Mouse (Mus musculus) fibroblast of lung, adult 2 months (primary cell): ENCODE measurements around the gene Polr1c.
A peak's percentile ranks its signal among the peaks of the same experiment; 100 is the strongest.

Experiments
- DNase-seq: peaks from one replicate; pipeline ENCODE4 v3.0.0-alpha.2; 2011; ENCODE audit warnings: low read depth

Gene Polr1c

DNA sequence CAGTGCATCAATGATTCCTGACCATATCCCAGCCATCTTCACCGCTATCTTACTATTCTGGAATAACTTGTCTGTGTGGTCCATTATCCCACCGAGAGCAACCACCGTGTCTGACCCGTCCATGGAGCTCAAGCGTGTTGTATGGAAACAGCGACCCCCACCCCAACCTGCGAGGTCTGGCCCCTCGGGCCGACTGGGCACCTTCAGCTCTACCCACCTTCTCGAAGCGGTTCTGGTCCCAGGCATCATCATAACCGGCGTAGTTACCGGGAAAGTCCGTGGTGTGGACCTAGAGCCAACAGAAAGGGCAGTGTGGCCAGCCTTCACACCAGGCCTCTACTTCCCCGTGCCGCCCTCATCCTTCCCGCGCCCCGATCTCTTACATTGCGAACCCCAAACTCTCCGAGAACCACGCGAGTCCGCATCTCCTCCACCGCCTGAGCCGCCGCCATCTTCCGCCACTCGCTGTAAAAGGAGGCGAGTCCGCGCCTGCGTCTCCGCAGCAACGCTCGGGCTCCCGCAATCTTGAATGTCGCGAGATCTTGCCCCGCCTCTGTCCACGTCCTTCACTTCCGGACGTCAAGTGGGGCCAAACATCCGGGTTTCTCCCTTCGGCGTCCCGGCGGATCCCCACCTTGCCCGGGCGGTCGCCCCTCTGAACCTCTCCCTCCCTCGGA, at the start of gene Polr1c, which contains the start of gene Yipf3:
Polr1c (minus strand) TSS at position 543 of the 677 bp plus-strand sequence.
Yipf3 (plus strand) TSS at position 569 of the 677 bp plus-strand sequence.
- DNase-seq, result peak; percentile 87

DNA sequence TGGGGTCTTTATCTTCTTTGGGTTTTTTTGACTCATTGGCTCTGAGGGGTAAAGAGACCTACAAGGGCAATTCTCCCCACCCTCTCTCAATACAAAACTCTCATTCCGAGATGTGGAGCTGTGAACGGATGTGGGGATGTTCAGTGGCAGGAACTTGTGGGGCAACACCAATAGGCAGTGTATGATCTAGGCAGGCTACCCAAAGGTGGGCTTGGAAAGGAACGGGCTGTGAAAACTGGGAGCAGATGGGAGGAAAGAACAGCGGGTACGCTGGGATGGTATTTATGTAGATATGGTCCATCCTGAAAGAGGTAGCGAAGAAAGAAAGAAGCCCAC, 49.1 kb upstream of the Polr1c start:
- no peak for DNase-seq

DNA sequence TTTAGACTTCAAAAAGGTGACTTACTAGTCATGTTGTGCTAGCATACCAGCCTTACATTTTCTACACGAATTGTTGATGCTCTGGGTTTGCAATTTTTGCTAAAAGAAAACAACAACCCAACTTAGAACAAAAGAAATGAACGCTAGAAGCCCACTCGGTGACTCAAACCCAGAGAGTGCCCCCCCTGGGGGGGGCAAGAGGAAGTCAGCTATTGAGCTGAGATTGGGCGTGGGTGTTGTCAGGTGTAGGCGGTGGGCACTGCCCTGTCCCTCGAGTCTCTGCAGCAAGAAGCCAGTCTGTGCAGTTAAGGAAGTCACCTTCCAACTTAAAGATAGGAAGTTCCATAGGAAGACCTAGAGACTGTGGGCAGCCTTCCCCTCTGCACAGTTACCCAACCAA, 48.7 kb upstream of the Polr1c start:
- DNase-seq, result no peak

DNA sequence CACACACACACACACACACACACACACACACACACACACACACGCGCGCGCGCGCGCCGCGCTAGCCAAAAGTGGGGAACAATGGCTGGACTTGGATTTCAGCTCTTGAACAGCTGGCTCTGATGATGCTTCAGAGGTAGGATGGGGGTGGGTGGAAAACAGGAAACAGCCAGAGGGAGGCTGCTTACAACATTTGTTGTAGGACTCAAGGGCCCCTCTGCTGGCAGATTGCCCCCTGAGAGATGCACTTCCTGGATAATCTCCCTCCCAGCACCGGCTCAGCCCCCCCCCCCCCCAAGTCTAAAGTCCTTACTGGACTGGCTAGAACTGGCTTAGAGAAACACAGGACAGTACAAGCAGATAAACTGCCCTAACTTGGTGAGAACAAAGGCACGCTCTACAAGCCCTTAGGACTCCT, 39.8 kb upstream of the Polr1c start:
- no peak for DNase-seq

DNA sequence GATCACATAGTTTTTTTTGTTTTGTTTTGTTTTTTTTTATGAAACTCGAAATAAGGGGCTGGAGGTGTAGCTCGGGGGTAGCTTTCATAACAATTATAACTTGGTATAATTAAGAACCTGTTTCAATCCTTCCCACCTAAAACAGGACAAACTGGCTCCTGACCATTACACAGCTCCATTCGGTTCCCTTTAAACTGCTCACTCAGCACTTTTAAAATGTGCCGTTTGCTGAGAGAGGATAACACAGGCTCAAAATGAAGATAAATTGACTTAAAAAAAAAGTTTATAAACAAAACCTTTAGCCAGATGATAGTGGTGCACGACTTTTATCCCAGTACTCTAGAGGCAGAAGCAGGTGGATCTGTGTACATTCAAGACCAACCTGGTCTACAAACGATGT, 37.6 kb upstream of the Polr1c start:
- DNase-seq, result no peak

DNA sequence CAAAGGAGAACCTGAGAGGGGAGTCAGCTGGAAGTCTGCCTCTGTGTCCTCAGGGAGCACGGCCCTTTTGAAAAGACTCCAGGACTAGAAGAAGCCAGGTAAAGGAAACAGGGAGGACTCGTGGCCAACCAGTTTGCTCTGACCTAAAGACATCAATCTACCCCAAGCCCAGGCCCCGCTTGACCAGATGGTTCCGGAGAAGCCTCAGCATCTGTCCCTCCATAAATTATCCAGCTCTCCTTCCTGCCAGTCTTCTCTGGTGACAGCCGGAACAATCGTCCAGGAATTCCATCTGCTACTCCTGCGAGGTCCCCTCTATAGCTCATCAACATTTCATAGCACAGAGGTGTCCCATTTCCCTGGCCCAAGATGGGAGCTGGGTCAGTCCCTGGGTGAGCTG, 36.8 kb upstream of the Polr1c start:
- DNase-seq, result no peak

DNA sequence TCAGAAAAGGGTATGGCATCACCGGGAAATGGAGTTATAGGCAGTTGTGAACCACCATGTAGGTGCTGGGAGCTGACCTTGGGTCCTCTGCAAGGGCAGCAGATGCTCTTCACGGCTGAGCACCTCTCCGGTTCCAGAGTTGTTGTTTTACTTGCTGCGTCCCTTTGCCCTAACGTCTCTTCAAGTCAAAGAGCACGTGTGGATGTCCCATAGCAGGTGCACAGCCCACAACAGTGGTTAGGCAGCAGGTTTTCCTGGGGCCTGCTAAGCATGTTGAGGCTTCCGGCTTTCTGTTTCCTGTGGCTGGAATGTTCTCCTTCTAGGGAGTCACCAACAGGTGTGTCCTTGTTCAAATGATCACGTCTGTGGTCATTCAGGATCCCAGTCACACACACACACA, 36.1 kb upstream of the Polr1c start:
- DNase-seq, result no peak

DNA sequence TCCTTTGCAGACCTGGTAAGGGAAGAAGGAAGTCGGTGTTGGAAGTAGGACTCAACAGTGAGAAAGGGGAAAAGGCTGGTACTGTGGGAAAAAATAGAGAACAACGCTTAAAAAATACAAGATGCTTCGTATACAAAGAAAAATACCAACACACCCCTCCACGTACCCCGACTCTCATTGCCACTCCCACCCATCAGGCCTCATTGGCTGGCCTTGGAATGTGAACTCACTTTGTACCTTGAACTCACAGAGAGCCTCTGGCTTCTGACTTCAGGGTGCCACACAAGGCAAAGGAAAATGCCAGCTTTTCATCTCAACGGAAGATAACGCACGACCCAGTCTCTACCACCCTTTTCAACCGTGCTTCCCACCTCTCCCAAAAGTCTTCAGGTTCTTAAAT, 35.3 kb upstream of the Polr1c start:
- no peak for DNase-seq

DNA sequence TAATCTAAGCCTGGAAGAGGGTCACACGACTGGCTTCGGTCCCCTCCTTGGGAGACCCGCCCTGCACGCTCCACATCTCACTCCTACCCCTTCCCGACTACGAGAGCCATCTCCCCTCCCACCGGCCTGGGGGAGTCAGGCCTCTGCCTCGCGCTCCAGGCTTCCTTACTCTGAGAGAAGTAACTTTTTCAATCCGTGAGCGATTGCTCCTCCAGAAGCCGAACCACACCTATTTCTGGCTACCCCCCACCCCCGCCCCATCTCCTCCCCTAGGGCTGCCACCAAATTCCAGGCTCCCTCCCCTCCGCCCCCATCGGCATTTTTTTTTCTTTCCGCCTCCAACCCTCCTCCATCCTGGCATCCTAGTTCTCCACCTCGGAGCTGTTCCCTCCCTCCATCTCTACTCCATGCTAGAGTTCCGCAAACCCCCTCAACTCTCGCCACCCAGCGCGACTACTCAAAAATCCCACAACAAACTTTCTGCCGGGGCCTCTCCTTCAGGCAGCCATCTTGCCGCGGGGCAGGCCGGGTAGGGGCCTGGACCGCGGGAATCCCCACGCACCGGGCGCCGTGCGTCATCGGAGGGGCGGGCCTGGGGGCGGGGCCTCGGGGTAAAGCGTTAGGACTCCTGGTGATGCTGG, 34.7 kb upstream of the Polr1c start, which contains the start of gene Tjap1:
Tjap1 (minus strand) TSS at position 544 of the 641 bp plus-strand sequence.
- peak; percentile 57 for DNase-seq

DNA sequence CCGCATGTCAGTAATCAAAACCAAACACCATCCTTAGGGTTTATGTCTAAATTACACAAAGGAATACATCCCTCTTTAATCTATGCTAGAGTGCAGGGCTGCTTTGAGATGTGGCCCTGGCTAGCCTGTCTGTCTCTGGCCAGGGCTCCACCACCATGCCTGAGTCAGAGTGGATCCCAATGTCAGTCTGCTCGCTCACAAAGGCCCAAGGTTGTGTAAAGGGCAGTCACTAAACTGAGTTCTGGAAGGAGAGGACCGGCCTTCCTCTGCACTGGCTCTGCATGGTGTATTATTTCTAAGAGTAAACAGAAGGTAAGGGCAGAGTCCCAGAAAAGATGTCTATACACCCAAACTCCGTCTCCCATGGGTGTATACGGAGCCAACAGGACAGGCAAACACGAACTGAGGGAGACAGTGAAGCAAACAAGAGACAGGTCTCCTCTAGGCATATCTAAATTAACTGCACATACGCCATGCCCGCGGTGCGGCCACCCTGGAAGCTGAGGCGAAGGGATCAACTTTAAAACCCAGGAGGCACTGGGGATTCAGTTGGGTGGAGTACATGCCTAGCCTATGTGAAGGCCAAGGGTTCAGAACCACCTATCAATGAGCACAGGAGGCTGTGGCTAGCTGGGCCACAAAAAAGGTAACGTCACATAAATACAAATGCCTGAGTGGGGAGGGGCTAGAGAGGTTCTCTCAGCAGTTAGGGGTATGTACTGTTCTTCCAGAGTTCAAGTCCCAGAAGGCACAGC, 30.3 kb upstream of the Polr1c start:
- no peak for DNase-seq

DNA sequence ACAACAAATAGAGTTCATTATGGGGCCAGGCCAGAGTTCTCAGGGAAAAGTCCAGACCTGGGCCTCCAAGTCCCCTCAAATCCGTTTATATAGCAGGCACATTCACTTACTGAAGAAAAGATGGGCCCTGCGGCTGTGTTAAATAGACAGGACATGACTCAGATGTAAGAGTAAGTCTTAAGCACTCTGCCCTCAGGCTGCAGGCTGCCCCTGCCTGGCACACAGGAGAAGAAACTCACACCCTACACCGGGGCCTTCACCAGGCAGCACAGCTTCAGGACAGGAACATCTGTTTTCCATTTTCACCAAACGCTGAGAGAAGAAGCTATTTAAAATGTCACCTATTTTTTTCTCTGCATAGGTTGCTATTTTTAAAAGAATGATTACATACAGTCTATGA, 29.7 kb upstream of the Polr1c start:
- DNase-seq, result no peak

DNA sequence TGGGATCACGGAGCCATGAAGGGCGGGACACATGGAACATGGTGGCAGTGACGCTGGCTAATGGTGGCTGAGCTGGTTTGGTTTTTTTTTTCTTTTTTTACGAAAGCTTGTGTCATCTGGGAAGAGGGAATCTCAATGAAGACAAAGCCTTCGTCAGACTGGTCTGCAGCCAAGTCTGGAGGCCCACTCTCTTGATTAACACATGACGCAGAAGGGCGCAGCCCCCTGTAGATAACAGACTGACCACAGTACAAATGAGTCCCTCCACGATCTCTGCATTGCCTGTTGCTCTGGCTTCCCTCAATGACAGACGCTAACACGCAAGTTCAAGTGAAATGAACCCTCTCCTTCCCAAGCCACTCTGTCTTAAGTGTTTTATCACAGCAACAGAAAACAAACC, 27.7 kb upstream of the Polr1c start:
- DNase-seq, result no peak

DNA sequence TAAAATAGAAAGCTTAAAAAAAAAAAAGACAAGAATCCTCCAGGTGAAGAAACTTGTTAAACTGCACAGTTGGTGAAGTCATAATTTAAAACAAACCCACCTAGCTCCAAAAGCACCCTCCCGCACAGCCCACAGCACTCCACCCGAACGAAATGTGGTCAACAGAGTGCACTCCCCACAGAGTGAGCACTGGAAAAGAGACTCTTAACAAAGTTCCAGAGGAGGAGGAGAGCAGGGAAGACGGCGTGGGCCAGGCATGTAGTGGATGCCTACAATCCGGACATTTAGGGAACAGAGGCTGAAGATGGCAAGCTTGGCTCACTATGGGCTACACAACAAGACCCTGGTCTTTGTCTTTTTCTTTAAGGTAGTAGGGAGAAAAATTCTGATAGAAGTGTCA, 27.2 kb upstream of the Polr1c start:
- no peak for DNase-seq

DNA sequence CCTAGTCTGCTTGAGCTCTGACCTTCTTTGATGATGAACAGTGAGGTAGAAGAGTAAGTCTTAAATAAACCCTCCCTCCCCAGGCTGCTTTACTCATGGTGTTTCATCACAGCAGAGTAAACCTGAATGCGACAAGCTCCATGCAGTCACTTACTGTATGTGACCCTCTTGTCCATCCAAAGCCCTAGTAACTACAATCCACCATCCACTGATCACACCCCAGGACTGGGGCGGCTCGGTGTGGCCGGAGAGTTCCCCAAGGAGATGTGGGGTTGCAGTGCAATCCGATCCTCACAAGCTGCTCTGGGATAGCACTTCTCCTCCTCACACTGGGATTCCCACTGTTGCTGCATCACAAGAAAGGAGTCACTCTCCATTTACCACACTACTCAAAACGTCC, 26.6 kb upstream of the Polr1c start:
- no peak for DNase-seq

DNA sequence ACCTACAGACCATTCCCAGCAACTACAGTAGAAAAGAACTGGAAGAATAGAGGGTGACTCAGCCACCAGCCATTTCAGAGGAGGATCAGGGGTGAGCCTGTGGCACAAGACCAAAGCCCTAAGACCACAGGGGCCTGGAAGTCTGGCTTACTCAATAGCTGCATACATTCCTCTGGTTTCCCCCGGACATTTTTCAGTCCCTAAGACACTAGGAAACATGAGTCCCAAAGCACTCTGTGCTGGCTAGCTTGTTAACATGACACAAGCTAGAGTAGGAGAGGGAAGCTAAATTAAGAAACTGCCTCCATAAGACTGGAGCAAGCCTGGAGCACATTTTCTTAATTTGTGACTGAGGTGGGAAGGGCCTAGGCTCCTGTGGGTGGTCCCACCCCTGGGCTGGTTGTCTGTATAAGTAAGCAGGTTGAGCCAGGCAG, 26.0 kb upstream of the Polr1c start:
- DNase-seq, result peak; percentile 86

DNA sequence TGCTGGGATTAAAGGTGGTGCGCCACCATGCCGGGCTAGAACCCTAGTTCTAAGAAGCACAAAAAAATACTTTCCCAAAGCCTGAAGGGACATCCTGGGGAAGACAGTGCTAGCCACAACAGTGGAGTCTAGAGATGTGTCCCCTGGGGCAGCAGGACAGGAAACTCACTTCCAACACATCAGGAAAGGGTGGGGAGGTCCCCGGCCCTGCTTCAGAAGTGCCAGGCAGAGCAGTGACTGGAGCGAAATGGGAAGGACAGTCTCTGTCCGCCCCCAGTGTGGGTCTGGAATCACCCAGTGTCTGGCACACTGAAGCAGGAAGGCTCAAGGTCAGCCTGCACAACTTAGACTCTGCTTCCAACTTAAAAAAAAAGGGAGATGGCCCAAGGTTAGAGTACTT, 24.8 kb upstream of the Polr1c start:
- no peak for DNase-seq

DNA sequence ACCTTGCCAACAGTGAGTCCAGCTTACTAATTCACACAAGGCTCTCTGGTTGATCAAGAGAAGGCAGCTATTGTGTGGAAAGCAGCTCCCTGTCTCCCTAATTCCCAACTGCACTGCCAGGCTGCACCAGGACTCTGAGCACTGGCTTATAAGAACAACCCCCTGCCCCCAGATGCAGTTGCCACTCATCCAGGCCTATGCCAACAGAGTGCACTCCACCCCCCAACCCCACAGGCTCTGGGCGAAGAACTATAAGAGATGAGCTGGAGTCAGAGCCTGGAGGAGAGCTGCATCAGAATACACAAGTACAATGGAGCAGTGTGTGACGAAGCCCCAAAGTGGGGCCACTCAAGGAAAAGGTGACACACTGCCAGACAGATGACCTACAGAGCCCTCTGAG, 24.2 kb upstream of the Polr1c start:
- no peak for DNase-seq

DNA sequence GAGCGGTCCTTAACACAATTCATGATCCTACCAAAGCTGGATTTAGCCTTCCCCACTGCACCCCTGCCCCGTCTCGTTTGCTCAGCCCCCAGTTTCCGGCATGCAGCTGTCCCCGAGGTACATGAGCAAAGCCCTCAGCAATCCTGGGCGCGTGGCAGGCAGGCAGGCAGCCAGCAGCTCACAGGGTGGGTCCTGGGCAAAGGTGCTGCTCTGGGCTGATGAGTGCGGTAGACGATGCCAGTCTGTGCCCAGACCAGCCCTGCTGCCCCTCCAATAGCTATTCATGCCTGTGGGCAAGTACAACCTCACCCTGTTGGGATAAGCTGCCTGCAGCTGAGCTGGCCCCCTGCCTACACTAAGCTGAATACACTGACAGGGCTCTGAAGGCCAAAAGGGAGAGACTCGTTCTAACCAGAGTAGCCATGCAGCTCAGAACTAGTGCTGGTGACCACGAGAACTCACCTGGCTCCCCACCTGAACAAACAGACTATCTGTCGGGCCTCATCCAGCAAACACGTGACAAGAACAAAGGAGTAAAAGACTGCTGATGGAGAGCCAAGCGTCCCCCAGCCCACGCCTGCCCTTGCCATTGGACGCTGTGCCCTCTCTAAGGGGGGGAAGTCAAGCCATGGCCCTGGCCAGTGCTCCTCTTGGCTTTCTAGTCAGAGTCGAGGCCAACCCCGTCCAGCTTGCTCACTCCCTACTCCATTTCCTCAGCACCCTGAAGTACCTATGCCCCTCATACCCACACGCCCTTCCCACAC, 22.1 kb upstream of the Polr1c start:
- DNase-seq, result peak; percentile 65

DNA sequence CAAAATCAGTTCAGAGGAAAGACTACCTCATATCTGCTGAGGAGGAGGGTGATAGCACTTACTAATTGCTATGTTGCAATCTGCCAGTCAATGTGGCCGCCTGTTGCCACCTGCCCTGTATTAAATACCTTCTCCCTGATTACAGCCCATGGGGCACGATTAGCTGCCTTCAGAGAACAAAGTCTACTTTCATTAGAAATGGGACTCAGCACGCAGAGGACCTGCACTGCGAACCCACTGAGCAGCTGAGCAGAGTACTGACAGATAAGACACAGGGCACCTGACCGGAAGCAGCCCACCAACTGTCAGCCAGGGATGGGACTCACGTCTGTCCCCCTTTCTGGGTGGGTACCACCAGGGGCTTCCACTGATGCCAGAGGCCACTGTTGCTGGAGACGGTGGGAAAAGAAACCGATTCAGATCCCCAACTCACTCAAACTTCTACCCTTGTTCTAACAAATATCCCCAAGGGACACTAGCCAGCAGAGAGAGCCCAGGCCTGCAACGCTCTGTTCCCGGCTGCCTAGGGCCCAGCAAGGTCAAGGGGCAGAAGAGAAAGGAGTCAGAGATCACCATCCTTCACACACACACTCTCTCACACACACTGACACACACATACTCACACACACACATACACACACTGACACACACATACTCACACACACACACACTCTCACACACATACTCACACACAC, 20.3 kb upstream of the Polr1c start:
- no peak for DNase-seq

DNA sequence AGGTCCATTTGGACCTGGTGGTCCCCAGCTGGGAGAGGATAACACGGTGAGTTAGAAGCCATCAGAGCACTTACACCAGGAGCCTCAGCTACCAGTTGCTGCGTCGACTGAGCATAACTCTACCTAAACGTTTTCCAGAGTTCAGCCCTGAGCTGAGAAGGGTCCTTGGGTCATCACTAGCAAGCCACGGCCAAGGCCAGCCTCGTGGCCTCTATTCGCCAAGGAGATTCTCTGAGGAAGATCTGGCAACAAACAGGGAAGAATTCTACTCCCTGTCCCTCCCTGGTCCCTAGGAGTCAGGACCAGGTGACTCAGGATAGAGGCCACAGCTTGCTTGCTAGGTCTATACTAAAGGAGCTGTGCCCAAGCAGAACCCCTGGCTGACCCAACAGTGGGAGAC, 19.7 kb upstream of the Polr1c start:
- DNase-seq, result no peak

DNA sequence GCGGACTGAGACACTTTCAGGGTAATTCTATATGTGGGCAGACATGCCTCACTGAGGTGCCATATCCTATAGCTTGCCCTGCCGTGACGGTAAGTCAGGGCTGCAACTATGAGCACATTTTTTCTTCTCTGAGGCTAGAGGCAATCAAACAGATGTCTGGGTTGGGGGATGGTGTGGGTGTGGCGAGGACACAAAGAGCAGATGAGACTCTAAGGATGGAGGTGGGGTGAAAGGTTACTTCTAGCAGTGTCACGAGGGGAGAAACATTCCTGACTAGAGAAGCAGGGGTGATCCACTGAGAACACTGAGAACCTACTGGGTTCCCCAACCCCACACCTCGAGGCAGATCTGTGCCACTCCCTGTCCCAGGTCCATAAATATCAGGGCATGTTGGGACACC, 19.1 kb upstream of the Polr1c start:
- no peak for DNase-seq
